Mouse (Mus musculus) MEL (cell line): ENCODE measurements at regions not wholly inside any gene's neighbourhood (a gene's known extent, or its start where the extent isn't known, plus 50 kb on each side); places are given as distances from the start of the nearest gene placed in this dataset.

Experiments used
- DNase-seq: peaks from one replicate; pipeline ENCODE4 v3.0.0; 2011; ENCODE audit warnings: low read depth, low spot score
- H3K27ac ChIP-seq: 2 replicates; pipeline ENCODE4 v1.5.1; 2012; ENCODE audit warnings: low read depth, mild to moderate bottlenecking, control low read depth, low read length, moderate library complexity; ENCODE audit not compliant: control insufficient read depth
- H3K27me3 ChIP-seq, 2 experiments: fragments of 150-350 bp in 1 of 2; sonication (generic) in 1 of 2; 2 replicates each; pipeline ENCODE4 v1.6.1; 2012; ENCODE audit warnings: low read length in 2 of 2, mild to moderate bottlenecking in 2 of 2, improper control_type of control experiment in 1 of 2, moderate library complexity in 1 of 2; ENCODE audit not compliant: insufficient read depth in 2 of 2, control insufficient read depth in 1 of 2
- H3K36me3 ChIP-seq, 2 experiments: 2 replicates each; pipeline ENCODE4 v1.6.1; 2012 to 2014; ENCODE audit warnings: low read length in 2 of 2, improper control_type of control experiment in 1 of 2, inconsistent platforms in 1 of 2, mild to moderate bottlenecking in 1 of 2; ENCODE audit not compliant: insufficient read depth in 2 of 2, control insufficient read depth in 1 of 2
- H3K4me1 ChIP-seq, 2 experiments: fragments of 150-350 bp in 1 of 2; sonication (generic) in 1 of 2; 2 replicates each; pipeline ENCODE4 v1.6.1; 2012; ENCODE audit warnings: low read length in 2 of 2, improper control_type of control experiment in 1 of 2, mild to moderate bottlenecking in 1 of 2; ENCODE audit not compliant: insufficient read depth in 2 of 2, control insufficient read depth in 1 of 2
- H3K4me3 ChIP-seq, 2 experiments: fragments of 150-350 bp in 1 of 2; sonication (generic) in 1 of 2; 2 replicates each; pipeline ENCODE4 v1.5.1; 2012; ENCODE audit warnings: low read depth in 2 of 2, low read length in 2 of 2, mild to moderate bottlenecking in 2 of 2, moderate library complexity in 2 of 2, control low read depth in 1 of 2, improper control_type of control experiment in 1 of 2; ENCODE audit not compliant: control insufficient read depth in 1 of 2, insufficient read depth in 1 of 2
- H3K79me2 ChIP-seq: 2 replicates; pipeline ENCODE4 v1.6.1; 2012; ENCODE audit warnings: mild to moderate bottlenecking, low read length, moderate library complexity; ENCODE audit not compliant: control insufficient read depth, poor library complexity, insufficient read depth
- H3K9ac ChIP-seq: 2 replicates; pipeline ENCODE4 v1.6.1; 2012; ENCODE audit warnings: low read depth, mild to moderate bottlenecking, control low read depth, low read length, moderate library complexity; ENCODE audit not compliant: control insufficient read depth, poor library complexity, severe bottlenecking
- H3K9me3 ChIP-seq: fragments of 150-350 bp; sonication (generic); replicated peaks from 2 replicates; pipeline ENCODE4 v1.6.1; 2012; ENCODE audit warnings: mild to moderate bottlenecking, low read length, improper control_type of control experiment, moderate library complexity; ENCODE audit not compliant: insufficient read depth
- BHLHE40 ChIP-seq: IDR thresholded peaks from 2 replicates; pipeline ENCODE4 v1.6.1; 2012; ENCODE audit warnings: low read depth, mild to moderate bottlenecking, inconsistent platforms, low read length, improper control_type of control experiment, borderline replicate concordance
- CTCF ChIP-seq, 3 experiments: IDR thresholded peaks in 2 of 3; conservative IDR thresholded peaks in 1 of 3; 2 replicates each; pipeline ENCODE4 v1.5.1; 2011 to 2012; ENCODE audit warnings: low read length in 3 of 3, low read depth in 2 of 3, mild to moderate bottlenecking in 2 of 3, improper control_type of control experiment in 1 of 3, inconsistent platforms in 1 of 3, mixed read lengths in 1 of 3, moderate library complexity in 1 of 3; ENCODE audit not compliant: control insufficient read depth in 1 of 3, insufficient read depth in 1 of 3, poor library complexity in 1 of 3, severe bottlenecking in 1 of 3
- GABPA ChIP-seq: IDR thresholded peaks from 2 replicates; pipeline ENCODE4 v1.6.1; 2012; ENCODE audit warnings: low read depth, mild to moderate bottlenecking, inconsistent platforms, low read length, improper control_type of control experiment, moderate library complexity
- HCFC1 ChIP-seq: IDR thresholded peaks from 2 replicates; pipeline ENCODE4 v1.6.1; 2012; ENCODE audit warnings: low read depth, mild to moderate bottlenecking, inconsistent platforms, low read length, improper control_type of control experiment, moderate library complexity
- JUND ChIP-seq: IDR thresholded peaks from 2 replicates; pipeline ENCODE4 v1.6.1; 2011; ENCODE audit warnings: low read depth, mild to moderate bottlenecking, improper control_type of control experiment, low read length
- KAT2A ChIP-seq: conservative IDR thresholded peaks from 2 replicates; pipeline ENCODE4 v1.6.1; 2012; ENCODE audit warnings: low read depth, low read length, improper control_type of control experiment, inconsistent platforms
- MAFK ChIP-seq: IDR thresholded peaks from 2 replicates; pipeline ENCODE4 v1.6.1; 2011; ENCODE audit warnings: low read depth, mild to moderate bottlenecking, low read length, improper control_type of control experiment, borderline replicate concordance
- MAX ChIP-seq: IDR thresholded peaks from 2 replicates; pipeline ENCODE4 v1.6.1; 2011; ENCODE audit warnings: low read length, improper control_type of control experiment
- MEF2A ChIP-seq: IDR thresholded peaks from 2 replicates; pipeline ENCODE4 v1.6.1; 2014; ENCODE audit warnings: low read depth, mild to moderate bottlenecking, inconsistent platforms, low read length, improper control_type of control experiment; ENCODE audit not compliant: poor library complexity, insufficient replicate concordance, severe bottlenecking; ENCODE audit errors: extremely low read depth
- NELFE ChIP-seq: IDR thresholded peaks from 2 replicates; pipeline ENCODE4 v1.6.1; 2011; ENCODE audit warnings: low read depth, low read length, improper control_type of control experiment
- NRF1 ChIP-seq: IDR thresholded peaks from 2 replicates; pipeline ENCODE4 v1.6.1; 2014; ENCODE audit warnings: low read depth, mild to moderate bottlenecking, inconsistent platforms, low read length, improper control_type of control experiment, moderate library complexity; ENCODE audit not compliant: poor library complexity, insufficient read depth, severe bottlenecking
- POLR2AphosphoS2 ChIP-seq: IDR thresholded peaks from 2 replicates; pipeline ENCODE4 v1.6.1; 2011; ENCODE audit warnings: low read length, improper control_type of control experiment
- RAD21 ChIP-seq: IDR thresholded peaks from 2 replicates; pipeline ENCODE4 v1.6.1; 2011; ENCODE audit warnings: mild to moderate bottlenecking, low read depth, low read length, improper control_type of control experiment
- RCOR1 ChIP-seq: IDR thresholded peaks from 2 replicates; pipeline ENCODE4 v1.6.1; 2012; ENCODE audit warnings: low read depth, mild to moderate bottlenecking, inconsistent platforms, low read length, improper control_type of control experiment
- SIN3A ChIP-seq: IDR thresholded peaks from 2 replicates; pipeline ENCODE4 v1.6.1; 2012; ENCODE audit warnings: low read length, improper control_type of control experiment, inconsistent platforms
- TCF12 ChIP-seq: IDR thresholded peaks from 2 replicates; pipeline ENCODE4 v1.6.1; 2014; ENCODE audit warnings: low read depth, mild to moderate bottlenecking, inconsistent platforms, low read length, improper control_type of control experiment, moderate library complexity
- USF2 ChIP-seq, 2 experiments: IDR thresholded peaks; 2 replicates each; pipeline ENCODE4 v1.6.1; 2011 to 2012; ENCODE audit warnings: improper control_type of control experiment in 2 of 2, low read length in 2 of 2, borderline replicate concordance in 1 of 2, inconsistent platforms in 1 of 2, low read depth in 1 of 2, mild to moderate bottlenecking in 1 of 2; ENCODE audit not compliant: insufficient read depth in 1 of 2
- ZC3H11A ChIP-seq: IDR thresholded peaks from 2 replicates; pipeline ENCODE4 v1.6.1; 2012; ENCODE audit warnings: low read depth, mild to moderate bottlenecking, inconsistent platforms, low read length, improper control_type of control experiment
- ZKSCAN1 ChIP-seq: IDR thresholded peaks from 2 replicates; pipeline ENCODE4 v1.6.1; 2012; ENCODE audit warnings: low read depth, mild to moderate bottlenecking, inconsistent platforms, low read length, improper control_type of control experiment, moderate library complexity

DNA sequence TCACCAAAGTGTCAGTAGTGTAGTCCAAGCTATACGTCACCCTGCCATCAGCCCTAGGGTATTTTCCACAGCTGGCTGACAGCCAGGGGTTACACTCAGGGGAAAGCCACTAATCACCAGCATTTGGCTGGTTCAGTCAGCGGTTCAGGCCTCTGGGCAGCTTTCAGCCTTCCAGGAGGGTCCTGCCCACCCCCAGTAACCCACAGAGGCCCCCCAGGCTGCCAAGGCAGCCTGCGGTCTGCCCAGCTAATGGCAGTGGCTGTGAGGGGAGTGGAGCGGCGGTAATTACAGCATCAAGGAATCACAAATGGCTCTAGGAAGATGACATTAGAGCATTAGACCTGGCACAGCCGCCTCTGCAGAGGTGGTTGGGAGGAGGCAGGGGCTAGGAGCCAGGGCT, 379.7 kb downstream of the H2al1j start:
- H3K4me1 ChIP-seq = no peaks in the 10 kb centered on the region
- H3K27me3 ChIP-seq = no peaks in the 10 kb centered on the region; a peak in 2 of 4 replicates
- no peak overlapping the region for H3K4me3 ChIP-seq
- no peak overlapping the region for H3K9ac ChIP-seq
- no peaks in the 10 kb centered on the region for H3K79me2 ChIP-seq
- DNase-seq = no peak
- TF ChIP-seq HCFC1 (no peak), CTCF (IDR thresholded peaks at IDR 0.05 in 2 of 3, conservative IDR thresholded peaks at IDR 0.05 in 1 of 3; ENCODE audit: control insufficient read depth in 1 of 3, insufficient read depth in 1 of 3, low read depth in 2 of 3, low read length in 3 of 3, poor library complexity in 1 of 3, severe bottlenecking in 1 of 3) (no peak), NRF1 (no peak), ZC3H11A (no peak), RCOR1 (no peak), TCF12 (no peak)
- no peaks in the 10 kb centered on the region for H3K9me3 ChIP-seq
- H3K27ac ChIP-seq = no peak overlapping the region
- no peaks in the 10 kb centered on the region for H3K36me3 ChIP-seq

DNA sequence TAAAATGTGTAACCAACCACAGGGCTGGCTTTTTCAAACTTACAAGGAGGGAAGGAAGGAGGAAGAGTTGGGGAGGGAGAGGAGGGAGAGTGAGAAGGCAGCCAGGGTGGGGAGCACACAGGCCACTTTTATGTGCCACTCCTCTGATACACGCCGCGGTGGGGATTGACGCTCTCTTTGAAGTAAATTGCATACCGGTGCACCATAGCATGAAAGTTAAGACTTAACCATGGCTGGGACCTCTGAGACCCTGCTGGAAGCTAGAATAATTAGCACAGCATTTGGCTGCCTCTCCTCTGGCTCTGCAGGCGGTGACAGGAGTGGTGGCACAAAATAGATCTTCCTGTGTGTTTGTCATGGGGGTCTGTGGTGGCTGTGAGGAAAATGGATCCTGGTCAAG, 380.7 kb downstream of the H2al1j start:
- Histone ChIP-seq H3K9ac (no peak overlapping the region), H3K4me3 (no peak overlapping the region), H3K36me3 (no peaks in the 10 kb centered on the region), H3K4me1 (no peaks in the 10 kb centered on the region), H3K79me2 (no peaks in the 10 kb centered on the region), H3K9me3 (no peaks in the 10 kb centered on the region), H3K27ac (no peak overlapping the region), H3K27me3 (no peaks in the 10 kb centered on the region; a peak in 2 of 4 replicates)
- TF ChIP-seq POLR2AphosphoS2 (no peak), HCFC1 (no peak), NELFE (no peak), MAX (no peak)
- DNase-seq = no peak

DNA sequence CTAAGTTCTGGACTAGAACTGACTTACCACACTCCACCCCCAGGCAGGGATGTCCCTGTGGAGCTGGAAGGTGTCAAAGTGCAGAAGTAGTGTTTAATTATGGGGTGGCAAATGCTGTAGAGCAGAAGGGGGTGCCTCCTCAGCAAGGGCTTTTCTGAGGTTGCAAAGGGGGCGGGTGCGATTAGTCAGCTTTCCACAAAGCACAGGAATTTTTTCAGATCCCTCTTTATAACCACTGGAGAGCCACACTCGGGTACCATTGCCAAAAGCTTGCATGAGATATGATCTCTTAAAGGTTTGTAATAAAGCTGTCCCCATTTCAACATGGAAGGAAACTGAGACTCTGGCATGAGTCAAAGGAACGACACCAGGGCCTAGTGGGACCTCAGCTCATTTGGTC, 381.7 kb downstream of the H2al1j start:
- no peak overlapping the region for H3K9ac ChIP-seq
- no peaks in the 10 kb centered on the region; a peak in 2 of 4 replicates for H3K27me3 ChIP-seq
- no peaks in the 10 kb centered on the region for H3K4me1 ChIP-seq
- DNase-seq = no peak
- TF ChIP-seq GABPA (no peak), KAT2A (no peak), JUND (no peak), ZKSCAN1 (no peak), RAD21 (no peak), CTCF (IDR thresholded peaks at IDR 0.05 in 2 of 3, conservative IDR thresholded peaks at IDR 0.05 in 1 of 3; ENCODE audit: control insufficient read depth in 1 of 3, insufficient read depth in 1 of 3, low read depth in 2 of 3, low read length in 3 of 3, poor library complexity in 1 of 3, severe bottlenecking in 1 of 3) (no peak), NRF1 (no peak), USF2 (IDR thresholded peaks at IDR 0.05; ENCODE audit: borderline replicate concordance in 1 of 2, insufficient read depth in 1 of 2, low read depth in 1 of 2, low read length in 2 of 2) (no peak), SIN3A (no peak), MEF2A (no peak), MAFK (no peak), BHLHE40 (no peak)
- H3K27ac ChIP-seq = no peak overlapping the region
- H3K36me3 ChIP-seq = no peaks in the 10 kb centered on the region
- H3K9me3 ChIP-seq = no peaks in the 10 kb centered on the region
- H3K4me3 ChIP-seq = no peak overlapping the region
- H3K79me2 ChIP-seq = no peaks in the 10 kb centered on the region
